Mouse (Mus musculus) cerebellum, postnatal 4 days (tissue): ENCODE data around the gene Brms1.
"Not testable (repeated sequence)": the region's sequence is repeated elsewhere in the genome, so short reads cannot be mapped to it uniquely, and the experiment has no call there.

Source experiments
- DNase-seq, 2 experiments: peaks; one replicate each; pipeline ENCODE4 v3.0.0; 2022; ENCODE audit warnings: low spot score in 2 of 2, mixed read lengths in 1 of 2

Brms1 gene

DNA sequence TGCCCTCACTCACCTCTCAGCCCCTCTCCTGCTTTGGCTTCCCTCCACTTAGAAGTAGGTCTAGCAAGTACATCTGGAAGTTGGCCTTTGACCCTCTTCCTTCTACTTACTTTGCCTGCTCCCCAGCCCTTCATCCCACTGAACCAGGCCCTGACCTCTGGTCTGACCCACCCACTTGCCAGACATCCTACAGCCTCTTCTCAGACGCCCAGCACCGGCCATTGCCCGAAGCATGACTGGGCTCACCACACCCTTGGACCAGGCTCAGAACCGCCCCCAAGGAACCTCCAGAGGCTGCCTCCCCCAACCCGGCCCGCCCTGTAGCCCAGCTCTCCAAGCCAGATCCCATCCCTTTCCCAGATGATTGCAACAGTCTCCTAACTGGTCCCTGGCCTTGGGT is 21.3 kb downstream of the Brms1 start:
- no peak for DNase-seq

DNA sequence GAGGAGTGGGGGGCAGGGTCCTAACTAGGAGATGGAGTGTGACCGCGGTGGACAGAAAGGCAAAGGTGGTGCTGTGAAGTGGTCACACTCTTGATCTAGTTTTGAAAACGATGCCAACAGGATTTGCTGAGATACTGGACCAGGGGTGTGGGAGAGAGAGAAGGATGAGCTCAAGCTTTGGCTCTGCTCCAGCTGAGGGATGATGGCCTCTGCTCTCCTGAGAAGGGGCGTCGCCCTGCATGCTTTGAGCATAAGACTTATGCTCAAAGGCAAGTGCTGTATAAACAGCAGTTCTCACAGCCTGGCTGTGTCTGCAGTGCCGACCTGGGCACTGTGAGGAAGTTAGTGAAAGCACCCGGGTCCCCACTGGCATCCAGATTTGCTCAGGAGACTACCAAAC is 23.9 kb downstream of the Brms1 start:
- DNase-seq, result no peak

DNA sequence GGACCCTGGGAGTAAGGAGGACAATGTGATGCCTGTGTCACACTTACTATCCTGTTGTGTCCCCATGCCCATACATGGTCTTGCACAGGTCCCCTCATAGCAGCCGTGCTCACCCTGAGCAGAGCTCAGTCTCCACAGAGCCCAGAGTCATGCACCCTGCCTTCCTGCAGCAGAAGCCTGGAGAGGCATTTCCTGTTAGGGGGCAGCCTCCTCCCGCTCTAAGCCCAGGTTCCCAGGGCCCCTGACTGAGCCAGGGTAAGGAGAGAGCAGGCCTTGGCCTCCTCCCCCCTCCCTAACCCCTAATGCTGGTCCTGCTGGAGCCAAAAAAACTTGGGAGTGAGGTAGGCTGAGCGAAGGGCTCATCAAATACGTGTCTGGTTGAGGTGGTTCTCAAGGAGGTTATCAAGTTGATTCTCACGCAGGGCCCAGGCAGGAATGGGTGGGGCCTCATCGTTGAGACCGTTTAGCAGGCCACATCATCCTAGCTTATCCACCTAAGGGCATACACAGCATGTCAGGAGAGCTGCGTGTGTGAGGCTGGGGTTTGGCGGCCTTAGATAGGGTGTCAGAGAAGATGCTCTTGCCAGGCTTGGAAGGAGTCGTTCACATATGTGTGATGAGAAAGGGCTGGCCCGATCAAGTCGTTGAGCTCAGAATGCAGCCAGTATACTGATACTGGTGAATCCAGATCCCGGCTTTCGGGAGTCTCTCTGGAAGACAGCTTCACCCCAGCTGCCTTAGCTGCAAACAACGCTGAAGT is 26.1 kb downstream of the Brms1 start:
- DNase-seq, result no peak

DNA sequence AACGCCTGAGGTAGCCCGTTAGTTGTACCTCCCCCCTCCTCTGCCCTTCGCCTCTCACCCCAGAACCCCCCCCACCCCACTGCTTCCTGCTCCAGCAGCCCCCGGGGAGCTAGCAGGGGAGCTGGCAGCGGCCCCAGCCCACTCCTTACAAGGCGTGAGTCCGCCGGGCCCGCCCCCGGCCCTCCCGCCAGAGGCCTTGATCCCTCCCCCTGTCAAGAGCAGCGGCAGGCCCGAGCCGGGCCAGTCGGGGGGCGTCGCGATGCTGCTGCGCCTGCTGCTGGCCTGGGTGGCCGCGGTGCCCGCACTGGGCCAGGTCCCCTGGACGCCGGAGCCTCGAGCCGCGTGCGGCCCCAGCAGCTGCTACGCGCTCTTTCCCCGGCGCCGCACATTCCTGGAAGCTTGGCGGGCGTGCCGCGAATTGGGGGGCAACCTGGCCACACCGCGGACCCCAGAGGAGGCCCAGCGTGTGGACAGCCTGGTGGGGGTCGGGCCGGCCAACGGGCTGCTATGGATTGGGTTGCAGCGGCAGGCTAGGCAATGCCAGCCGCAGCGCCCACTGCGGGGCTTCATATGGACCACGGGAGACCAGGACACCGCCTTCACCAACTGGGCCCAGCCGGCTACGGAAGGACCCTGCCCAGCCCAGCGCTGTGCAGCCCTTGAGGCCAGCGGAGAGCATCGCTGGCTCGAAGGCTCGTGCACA is 26.9 kb downstream of the Brms1 start, which contains the start of gene Cd248:
TSS of gene Cd248 (plus strand) at position 212 of the 703 bp plus-strand sequence.
- DNase-seq, result peak in 1 of 2 experiments; percentile 51

DNA sequence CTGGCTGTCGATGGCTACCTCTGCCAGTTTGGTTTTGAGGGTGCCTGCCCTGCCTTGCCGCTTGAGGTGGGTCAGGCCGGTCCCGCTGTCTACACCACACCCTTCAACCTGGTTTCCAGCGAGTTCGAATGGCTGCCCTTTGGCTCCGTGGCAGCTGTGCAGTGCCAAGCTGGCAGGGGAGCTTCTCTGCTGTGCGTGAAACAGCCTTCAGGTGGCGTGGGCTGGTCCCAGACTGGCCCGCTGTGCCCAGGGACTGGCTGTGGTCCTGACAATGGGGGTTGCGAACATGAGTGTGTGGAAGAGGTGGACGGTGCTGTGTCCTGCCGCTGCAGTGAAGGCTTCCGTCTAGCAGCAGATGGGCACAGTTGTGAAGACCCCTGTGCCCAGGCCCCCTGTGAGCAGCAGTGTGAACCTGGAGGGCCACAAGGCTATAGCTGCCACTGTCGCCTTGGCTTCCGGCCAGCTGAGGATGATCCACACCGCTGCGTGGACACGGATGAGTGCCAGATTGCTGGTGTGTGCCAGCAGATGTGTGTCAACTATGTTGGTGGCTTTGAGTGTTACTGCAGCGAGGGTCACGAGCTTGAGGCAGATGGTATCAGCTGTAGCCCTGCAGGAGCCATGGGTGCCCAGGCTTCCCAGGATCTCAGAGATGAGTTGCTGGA is 27.5 kb downstream of the Brms1 start:
- DNase-seq, result no peak

DNA sequence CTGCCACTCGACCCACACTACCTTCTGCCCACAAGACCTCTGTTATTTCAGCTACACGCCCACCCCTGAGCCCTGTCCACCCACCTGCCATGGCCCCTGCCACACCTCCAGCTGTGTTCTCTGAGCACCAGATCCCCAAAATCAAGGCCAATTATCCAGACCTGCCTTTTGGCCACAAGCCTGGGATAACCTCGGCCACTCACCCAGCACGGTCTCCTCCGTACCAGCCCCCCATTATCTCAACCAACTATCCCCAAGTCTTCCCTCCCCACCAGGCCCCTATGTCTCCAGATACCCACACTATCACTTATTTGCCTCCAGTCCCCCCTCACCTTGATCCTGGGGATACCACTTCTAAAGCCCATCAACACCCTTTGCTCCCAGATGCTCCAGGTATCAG is 28.3 kb downstream of the Brms1 start:
- DNase-seq, result no peak

DNA sequence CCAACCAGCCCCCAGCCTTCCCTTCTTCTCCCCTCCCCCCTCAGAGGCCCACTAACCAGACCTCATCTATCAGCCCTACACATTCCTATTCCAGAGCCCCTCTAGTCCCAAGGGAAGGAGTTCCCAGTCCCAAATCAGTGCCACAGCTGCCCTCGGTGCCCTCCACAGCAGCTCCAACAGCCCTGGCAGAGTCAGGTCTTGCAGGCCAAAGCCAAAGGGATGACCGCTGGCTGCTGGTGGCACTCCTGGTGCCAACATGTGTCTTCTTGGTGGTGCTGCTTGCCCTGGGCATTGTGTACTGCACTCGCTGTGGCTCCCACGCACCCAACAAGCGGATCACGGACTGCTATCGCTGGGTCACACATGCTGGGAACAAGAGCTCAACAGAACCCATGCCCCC is 28.8 kb downstream of the Brms1 start:
- DNase-seq, result no peak

DNA sequence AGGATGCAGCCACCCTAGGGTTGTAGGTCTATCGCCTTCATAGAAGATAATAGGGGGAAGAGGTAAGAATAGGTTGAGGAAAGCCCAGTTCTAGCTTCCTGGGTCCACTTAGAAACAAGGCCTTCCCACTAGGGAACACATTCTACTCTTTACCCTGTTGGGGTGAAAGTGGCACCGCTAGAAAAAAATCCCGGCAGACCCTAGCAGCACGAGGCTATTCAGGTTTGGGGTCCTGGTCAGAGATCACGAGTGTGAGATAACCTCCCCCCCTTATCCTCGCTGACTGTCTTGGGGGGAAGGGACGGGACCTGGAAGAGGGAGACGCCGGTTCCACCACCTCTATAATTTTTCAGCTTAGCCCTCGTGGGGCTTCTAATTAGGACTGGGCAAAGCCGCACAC is 29.9 kb downstream of the Brms1 start:
- DNase-seq, result no peak

DNA sequence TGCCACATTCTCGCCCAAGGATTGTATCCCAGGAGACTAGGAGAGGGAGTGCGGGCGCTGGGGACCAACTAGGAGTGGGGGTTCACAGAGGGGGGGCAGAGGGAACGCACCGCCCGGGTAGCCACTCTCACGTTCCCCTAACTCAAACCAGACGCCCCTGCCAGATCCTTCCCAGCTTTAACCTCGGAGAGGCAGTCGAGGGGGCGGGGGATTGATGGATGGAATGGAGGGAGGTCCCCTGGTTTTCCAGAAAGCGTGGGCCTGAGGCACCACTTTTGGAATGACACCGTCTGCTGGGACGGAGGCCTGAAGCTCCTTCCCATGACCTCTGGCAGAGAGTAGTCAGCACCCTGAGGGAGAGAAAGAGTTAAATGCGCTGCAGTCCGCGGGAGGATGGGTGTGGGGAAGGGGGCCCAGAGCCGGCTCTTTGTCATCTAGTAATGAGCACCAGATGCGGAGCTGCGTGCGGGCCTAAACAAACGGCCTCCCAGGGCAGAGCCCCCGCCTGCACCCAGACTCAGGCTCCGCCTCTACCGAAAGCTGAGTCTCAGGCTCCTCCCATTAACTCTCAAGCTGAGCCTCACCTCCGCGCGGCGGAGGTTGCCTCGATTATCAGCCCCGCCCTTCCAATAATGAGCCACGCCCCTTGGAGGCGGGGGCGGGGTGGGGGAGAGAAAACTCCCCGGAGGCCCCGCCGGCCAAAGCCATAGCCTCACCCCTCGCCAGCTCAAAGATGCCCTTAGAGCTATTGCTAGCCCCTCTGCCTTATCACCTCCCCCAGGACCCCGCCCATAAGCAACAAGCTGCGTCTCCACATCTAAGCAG is 30.6 kb downstream of the Brms1 start:
- DNase-seq, result no peak

DNA sequence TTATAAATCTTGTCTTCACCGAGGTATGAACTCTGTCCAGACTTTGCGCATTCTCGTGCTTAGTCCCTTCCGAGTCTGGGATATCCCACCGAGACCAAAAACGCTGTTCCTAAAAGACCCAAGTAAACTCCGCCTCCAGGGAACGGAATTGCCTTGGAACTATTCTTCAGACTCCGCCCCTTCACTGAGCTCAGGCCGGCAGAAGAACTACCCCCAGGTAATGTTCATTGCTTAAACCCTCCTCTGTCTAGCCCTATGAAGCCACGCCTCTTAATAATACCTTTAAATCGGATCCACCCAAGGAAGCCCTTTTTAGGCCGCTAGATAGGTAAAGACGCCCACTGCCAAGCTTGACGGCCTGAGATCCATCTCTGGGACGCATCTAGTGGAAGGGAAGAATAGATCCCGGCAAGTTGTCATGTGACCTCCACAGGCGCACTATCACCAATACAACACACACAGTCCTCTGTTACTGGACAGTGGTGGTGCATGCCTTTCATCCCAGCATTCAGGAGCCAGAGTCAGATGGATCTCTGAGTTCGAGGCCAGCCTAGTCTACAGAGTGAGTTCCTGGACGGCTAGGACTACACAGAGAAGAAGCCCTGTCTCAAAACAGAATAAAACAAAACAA is 31.4 kb downstream of the Brms1 start:
- no peak for DNase-seq

DNA sequence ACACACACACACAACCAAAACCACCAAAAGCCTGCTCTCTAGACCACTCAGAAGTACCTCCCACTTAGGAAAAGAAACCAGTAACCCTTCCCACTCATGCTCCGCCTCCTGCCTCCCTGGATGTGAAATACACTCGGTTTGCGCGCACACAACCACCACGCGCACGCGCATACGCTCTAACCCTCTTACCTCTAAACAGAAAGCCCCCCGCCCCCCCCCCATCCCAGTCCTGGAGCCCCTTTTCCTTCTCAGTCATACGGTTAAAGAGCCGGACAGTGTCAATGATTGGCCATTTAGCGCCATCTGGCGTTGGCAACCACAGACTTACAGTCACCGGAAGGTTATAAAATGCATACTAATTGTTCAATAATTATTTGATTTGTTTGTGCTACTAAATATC is 31.9 kb downstream of the Brms1 start:
- DNase-seq, result peak in 1 of 2 experiments; percentile 62

DNA sequence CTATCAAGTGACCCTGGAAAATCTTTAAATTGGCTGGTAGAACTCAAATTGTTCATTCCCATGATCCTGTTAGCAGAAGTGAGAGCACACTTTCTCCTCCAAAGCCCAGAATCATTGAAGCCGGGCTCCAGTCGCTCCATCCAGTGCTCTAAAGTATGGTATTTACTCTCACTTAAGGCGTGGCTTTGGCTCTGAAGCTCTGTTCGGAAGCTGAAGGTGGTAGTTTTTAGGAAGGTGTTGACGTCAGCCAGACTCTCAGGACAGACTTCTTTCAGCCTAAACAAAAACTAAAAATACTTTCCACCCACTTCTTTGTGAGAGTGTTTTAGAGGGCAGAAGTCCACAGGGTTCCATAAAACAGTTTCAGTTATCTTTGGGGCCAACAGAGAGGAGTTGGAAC is 32.4 kb downstream of the Brms1 start:
- DNase-seq, result no peak

DNA sequence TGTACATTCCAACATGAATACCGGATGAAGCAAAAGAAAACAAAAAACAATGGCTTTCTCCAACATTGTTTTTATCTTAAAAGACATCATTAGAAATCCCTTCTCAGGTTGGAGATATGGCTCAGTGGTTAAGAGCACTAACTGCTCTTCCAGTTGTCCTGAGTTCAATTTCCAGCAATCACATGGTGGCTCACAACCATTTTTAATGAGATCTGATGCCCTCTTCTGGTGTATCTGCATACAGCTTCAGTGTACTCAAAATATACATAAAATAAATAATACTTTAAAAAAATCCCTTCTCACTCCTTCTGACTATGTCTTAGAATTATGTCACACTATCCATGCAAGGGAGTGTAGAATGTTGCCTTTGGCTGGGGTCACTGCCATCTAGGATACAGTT is 38.1 kb downstream of the Brms1 start:
- DNase-seq, result no peak

DNA sequence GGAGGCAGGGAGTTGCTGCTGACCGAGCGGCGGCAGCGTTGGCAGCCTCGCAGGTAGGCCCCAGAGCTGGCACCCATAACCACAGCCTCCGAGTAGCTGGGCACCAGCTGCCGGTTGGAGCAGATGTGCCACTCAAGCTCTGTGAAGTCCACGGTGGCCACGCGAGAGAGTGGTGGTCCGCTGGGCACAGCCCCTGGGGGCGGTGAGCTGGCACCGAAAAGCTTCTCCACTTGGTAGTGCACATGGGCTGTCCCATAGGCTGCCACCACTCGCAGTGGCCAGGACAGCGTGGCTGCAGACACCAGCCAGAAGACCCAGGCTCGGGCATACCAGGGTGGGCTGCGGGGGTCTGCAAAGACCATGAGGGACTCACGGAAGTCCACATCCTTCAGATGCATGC is 40.9 kb downstream of the Brms1 start:
- DNase-seq, result no peak

DNA sequence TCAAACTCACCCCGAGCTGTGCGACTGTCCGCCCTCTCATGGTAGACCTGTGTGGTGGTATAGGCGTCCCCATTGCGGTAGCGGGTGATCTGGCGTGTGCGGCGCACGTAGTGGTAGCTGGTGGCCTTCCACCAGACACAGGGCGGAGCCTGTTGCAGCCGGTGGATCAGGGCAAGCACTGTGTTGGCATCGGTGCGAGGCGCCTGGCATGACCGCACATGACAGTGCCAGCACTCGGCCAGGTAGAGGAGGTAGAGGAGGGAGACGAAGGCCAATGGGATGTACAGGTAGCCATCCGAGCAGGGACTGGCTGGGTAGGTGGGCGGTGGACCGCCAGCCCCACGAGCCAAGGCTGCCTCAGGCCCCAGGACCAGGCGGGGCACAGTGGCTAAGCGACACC is 41.4 kb downstream of the Brms1 start:
- no peak for DNase-seq

DNA sequence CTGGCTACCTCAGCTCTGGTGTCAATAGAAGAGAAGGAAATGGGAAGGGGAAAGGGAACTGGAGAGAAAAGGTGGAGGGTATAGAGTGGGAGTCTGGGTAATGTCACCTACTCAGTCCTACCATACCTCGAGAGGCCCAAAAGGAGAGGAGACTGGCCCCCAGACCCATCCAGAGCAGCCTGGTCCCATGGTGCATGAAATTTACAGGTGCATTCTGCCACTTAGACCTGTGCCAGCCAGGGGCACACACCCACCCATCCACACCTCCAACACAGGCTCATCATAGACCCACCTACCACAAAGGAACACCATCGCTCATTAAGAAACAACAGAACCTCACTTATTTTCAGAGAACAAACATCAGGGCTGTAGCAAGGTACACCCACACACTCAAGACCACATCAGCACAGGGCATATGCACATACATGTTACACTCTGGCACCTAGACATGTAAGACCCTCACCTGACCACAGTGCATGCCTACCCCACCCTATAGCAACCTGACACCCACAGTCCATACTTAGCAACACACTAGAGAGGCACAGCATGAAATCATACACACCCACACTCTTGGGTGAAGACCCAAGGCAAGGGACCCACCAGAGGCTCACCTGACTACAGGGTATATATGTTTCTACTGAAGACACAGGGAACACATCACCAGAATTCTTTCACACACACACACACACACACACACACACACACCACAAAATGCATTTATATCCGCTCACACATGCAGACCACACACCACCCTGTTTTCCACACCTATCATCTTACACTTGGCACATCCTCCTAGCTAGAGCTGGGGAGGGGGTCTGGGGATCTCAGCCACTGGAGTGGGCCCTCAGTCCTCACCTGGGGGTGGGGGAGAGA is 43.0 kb downstream of the Brms1 start:
- no peak for DNase-seq

DNA sequence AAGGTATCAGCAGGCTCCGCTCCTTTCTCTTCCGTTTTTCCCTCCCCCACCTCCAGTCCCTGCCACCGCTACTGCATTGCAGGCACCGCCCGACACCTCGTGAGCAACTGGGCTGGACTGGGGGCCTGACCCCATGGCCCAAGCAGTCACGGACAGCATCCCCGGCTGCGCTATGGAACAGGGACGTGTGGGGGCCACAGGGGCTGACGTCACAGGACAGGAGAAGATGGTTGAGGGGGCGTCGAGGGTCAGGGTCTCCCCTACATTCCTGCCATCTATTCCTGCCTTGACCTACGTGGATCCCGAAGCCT is 43.6 kb downstream of the Brms1 start:
- no peak for DNase-seq

DNA sequence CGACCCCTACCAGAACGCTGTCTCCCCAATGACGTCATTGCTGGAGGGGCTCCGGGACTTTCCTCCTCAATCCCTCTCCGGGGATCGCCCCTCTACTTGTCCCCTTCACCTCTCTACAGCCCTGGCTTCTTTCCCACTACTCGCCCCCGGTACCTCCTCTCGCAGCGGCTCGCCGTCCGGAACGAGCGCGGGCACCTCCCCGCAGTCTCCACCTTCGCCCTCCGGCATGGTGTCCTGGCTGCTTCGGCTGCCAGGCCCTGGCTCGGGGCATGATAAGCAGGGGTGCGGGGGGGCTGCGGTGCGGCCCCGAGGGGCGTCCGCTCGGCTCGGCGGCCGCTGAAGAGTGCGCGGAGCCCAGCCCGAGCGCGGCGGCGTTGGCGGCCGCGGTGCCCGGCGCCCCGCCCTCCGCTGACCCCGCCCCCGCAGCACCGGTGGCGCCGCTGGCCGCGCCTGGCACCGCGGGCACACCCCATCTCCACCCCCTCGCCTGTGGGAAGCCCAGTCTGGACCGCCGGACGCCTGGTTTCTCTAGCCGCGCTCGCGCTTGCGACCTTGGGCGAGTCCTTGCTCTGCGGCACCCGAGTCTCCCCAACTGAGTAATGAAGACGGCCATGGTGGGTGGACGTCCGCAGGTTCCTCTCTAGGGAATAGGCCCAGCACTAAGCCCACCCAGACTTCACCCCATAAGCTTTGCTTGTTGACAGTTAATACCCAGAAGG is 44.1 kb downstream of the Brms1 start, which contains the start of gene Tmem151a:
TSS of gene Tmem151a (minus strand) at position 387 of the 719 bp plus-strand sequence.
- DNase-seq, result peak in 1 of 2 experiments; percentile 28

DNA sequence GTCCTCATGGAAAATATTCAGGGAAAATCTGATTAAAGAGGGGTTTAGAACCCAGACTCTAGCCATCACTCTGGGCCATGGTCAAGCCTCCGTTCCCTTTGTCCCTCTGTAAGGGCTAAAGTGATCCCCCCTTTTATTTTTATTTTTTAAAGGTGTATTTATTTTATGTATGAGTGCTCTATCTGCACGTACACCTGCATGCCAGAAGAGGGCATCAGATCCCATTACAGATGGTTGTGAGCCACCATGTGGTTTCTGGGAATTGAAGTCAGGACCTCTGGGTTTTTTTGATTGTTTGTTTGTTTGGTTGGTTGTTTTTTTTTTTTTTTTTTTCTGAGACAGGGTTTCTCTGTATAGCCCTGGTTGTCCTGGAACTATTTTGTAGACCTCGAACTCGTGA is 45.4 kb downstream of the Brms1 start:
- not testable (repeated sequence) for DNase-seq
